Mouse (Mus musculus): Measurements from ENCODE around the gene Galnt16. TPM values are rescaled to one million over a fixed set of nuclear protein-coding genes. Genes with fewer than 3 reads are reported as not detected.

Galnt16 gene
- total RNA-seq, 2 experiments from 2014 or later, result not detected

DNA sequence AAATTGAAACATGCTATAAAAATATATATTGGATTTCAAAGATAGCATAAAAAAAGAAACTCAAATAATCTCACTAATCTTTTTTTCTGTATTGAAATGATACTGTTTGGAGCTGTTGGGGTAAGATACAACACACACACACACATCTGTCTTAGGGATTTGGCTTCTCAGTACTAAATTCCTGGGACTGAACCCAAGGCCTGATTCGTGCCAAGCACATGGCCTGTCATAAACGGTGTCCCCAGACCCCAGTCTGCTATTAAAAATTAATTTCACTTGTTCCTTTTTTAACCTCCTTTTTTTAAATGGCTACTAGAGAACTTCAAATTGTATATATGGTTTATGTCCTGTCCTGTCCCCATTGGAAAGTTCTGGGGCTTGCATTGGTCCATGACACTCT lies 12.0 kb downstream of the Galnt16 start:
- no peak for ATAC-seq (replicated peaks; ENCODE audit: poor library complexity)

GRCm38 (mm10) chr12:80530630-80531029 lies 12.6 kb downstream of the Galnt16 start:
- ATAC-seq (replicated peaks; ENCODE audit: poor library complexity), result no peak

GRCm38 (mm10) chr12:80531585-80531984 lies 13.5 kb downstream of the Galnt16 start:
- no peak for ATAC-seq (replicated peaks; ENCODE audit: poor library complexity)

DNA sequence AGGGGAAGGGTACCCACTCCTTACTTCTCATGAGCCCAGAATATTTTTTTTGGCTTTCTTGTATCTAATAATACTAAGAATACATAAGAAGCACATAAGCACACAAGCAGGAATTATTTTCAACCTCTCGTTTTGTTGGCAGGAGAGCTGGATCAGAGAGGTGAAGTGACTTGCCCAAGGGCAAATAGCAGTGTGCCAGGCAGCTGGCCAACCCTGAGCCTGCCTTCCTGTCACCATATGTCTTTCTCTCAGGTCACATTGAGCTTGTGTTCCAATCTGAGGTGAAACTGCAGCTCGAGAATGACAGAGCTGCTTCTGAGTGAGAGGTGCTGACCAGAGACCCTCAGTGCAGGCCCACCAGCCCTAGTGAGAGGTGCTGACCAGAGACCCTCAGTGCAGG lies 15.8 kb downstream of the Galnt16 start:
- ATAC-seq (replicated peaks; ENCODE audit: poor library complexity), result no peak

DNA sequence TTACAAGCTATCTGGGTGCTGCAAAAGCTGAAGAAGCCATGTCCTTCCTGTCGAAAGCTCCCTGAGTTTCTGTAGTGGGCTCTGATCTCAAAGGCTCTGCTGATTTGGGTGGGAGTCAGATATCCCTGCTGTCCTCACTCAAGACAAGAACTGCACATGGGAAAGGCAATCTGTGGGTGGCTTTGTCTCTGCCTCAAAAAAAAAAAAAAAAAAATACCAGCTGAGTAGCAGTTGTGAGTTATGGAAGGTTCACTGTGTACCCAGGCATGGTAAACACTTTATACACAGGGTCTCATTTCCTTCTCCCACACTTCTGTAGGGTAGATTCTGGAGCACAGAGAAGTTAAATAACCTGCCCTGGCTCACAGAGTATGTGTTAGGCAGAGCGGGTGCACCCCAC lies 19.2 kb downstream of the Galnt16 start:
- ATAC-seq (replicated peaks; ENCODE audit: poor library complexity), result no peak

- ATAC-seq (replicated peaks; ENCODE audit: poor library complexity), result no peak
These were observed 20.2 kb downstream of the Galnt16 start for GRCm38 (mm10) chr12:80538311-80538710.

GRCm38 (mm10) chr12:80545310-80545709 lies 27.2 kb downstream of the Galnt16 start:
- ATAC-seq (replicated peaks; ENCODE audit: poor library complexity), result no peak

GRCm38 (mm10) chr12:80549646-80550045 lies 31.6 kb downstream of the Galnt16 start:
- ATAC-seq (replicated peaks; ENCODE audit: poor library complexity), result no peak

DNA sequence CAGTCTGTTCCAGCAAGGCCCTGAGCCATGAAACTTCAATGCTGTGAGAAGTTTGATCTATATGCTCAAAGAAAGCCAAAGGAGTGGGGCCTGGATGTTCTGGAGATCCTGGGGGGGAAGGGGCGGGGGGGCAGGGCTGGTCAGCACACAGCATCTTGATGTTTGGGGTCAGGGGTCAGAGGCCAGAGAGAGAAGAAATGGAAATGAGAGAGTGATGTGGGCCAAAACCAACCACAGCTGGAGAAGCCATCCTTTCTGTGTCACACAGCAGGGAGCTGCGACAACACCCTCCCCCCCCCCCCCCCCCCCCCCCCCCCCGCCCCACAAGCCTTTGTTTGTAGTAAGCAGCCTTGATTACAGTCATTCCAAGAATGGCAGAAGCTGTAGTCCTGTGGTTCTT lies 35.1 kb downstream of the Galnt16 start:
- no peak for ATAC-seq (replicated peaks; ENCODE audit: poor library complexity)

DNA sequence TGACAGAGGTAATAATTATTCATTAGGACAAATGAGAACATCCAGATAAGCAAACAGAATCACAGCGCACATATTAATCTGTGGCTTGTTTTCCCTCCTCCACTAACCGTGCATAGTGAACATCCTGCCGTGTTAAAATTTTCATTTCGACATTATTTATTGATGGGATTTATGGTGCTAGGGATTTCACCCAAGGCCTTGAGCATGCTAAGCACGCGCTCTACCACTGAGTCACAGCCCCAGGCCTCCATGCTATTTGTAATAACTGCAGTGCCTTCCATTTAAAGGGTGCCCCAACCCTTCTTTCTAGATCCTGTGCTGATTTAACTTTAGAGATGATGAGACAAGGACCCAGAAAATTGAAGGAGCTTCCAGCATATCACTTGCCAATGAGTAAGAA lies 36.2 kb downstream of the Galnt16 start:
- ATAC-seq (replicated peaks; ENCODE audit: poor library complexity), result no peak

DNA sequence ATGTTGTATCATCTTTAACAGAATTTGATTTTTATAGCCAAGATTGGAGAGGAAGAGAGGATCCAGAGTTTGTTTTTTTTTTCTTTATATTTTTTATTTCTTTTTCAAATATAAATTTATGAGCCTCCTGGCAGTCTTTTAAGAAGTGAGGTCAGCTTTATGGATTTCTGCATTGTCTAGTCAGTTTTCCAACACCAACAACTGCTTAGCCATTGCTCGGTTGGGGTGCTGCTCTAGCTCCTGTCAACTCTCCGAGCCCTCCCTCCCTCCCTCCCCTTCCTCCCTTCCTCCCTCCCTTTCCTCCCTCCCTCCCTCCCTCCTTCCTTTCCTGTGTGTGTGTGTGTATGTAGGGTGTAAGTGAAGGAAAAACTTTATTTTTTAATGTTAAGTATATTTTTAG lies 43.8 kb downstream of the Galnt16 start:
- ATAC-seq (replicated peaks; ENCODE audit: poor library complexity), result no peak

DNA sequence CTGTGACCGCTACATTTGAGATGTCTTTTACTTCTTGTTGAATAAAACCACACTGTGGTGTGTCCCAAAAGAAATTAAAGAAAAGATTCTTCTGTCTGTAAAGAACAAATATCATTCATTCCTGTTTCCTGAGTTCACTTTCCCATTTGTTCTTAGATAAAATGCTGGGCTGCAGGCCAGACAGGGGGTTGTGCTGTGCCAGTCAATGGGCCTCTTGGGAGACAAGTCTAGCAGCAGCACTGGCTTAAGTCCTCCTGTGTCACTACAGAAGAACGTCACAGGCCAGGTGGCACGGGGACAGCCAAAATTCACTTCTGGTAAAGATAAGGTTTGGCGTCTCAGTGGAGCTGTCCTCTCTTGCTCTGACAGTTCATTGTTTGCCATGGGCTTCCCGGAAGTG lies 44.7 kb downstream of the Galnt16 start:
- no peak for ATAC-seq (replicated peaks; ENCODE audit: poor library complexity)

- no peak for ATAC-seq (replicated peaks; ENCODE audit: poor library complexity)
These were observed 46.9 kb downstream of the Galnt16 start for GRCm38 (mm10) chr12:80564990-80565389.

DNA sequence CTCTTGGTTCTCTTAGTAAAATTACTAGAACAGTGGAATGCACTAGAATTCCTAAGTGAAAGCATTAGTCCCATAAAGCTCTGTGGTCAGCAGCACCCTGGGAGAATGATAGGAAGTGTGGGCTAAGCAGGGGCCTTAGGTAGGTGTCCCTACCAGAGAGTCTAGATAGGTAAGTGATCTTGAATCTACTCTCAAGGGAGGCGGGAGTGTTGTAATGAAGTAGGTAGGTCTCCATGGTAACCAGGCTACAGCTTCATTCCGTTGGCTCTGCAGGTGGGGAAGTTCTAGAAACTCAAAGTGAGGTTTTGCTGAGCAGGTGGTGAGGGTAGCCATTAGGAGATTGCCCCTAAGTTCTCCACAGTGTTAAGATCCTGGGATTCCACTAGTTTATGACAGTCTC lies 47.7 kb downstream of the Galnt16 start:
- no peak for ATAC-seq (replicated peaks; ENCODE audit: poor library complexity)

DNA sequence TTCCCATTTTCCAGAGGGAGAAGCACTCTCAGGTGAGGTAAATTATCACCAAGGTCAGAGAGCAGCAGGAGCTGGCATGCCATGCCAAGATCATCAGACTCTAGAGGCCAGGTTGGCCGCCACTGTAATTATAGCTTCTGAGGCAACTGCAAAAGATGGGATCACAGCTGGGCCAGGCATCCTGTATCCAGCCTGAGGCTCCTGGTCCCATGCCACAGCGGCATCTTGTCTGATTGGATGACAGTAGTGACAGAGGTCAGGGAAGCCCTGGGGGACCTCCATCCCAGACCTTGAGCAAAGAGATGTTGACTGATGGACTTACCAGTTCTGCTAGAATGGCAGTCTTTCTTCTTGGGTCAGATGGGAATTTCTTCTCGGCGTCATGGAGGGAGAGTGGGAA lies 48.4 kb downstream of the Galnt16 start:
- ATAC-seq (replicated peaks; ENCODE audit: poor library complexity), result no peak

- ATAC-seq (replicated peaks; ENCODE audit: poor library complexity), result no peak
These were observed 49.3 kb downstream of the Galnt16 start for GRCm38 (mm10) chr12:80567375-80567774.

DNA sequence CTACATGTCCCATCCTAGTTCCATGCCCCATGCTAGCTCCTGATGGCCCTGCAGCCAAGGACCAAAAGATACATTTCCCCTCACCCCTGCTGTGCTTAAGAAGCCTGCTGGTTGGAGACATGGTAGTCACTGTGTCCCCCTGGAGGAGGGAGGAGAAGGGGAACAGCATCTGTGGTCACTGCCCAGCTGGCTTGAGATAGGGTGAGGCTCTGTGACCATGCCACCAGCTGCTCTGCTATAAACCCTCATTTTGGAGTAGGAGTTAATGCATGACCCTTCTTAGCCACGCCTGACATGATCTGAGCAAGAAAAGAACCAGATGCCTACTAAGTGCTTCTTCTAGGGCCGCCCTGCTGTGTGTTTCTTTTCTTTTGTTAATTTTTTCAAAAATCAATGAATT lies 51.5 kb downstream of the Galnt16 start:
- ATAC-seq (replicated peaks; ENCODE audit: poor library complexity), result no peak

GRCm38 (mm10) chr12:80574318-80574717 lies 56.2 kb downstream of the Galnt16 start:
- ATAC-seq (replicated peaks; ENCODE audit: poor library complexity), result no peak

DNA sequence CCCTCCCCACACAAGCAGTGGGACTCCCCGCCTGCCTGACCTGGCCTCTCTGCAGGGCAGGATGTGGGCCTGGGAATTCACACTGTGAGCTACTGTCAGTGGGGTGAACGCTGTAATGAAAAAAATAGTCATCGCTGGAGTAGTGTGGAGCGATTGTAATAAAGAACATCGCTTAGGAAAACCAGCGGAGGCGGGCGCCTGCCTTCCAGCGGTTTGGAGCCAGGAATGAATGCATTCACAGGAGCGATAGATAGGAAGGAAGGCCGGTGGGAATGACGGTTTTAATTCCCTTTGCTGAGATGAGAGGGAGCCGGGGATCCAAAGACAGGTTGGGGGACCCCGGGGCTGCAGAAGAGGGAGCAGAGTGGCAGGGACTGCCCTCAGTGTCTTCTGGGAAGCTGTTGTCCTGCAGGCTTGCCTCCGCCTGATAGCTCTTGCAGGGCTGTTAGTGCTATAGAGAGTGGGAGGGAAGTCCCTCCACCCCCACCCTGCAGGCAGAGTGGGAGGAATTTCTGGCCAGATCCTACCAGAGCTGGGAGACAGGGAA lies 56.8 kb downstream of the Galnt16 start:
- no peak for ATAC-seq (replicated peaks; ENCODE audit: poor library complexity)

DNA sequence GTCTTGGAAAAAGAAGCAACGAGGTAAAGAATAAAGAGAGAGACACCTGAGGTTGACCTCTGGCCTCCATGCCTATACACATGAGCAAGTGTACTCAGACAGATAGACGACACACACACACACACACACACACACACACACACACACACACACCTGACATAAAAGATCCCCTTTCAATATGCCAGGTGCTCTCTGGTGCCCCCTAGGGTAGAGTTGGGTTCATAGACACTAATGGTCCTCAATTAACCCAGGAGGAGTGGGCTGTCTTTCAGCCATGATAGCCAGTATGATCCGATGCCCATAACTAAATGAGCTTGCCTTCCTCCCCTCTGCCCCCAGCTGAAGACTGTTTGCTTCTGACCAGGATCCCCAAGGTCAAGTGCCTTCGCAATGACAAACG lies 59.0 kb downstream of the Galnt16 start:
- ATAC-seq (replicated peaks; ENCODE audit: poor library complexity), result peak; percentile 48

- no peak for ATAC-seq (replicated peaks; ENCODE audit: poor library complexity)
These were observed 63.3 kb downstream of the Galnt16 start for GRCm38 (mm10) chr12:80581357-80581756.

GRCm38 (mm10) chr12:80584973-80585372 lies 66.9 kb downstream of the Galnt16 start:
- ATAC-seq (replicated peaks; ENCODE audit: poor library complexity), result 0 out of 2 replicates have a peak, but pooled peaks have one; percentile 42

DNA sequence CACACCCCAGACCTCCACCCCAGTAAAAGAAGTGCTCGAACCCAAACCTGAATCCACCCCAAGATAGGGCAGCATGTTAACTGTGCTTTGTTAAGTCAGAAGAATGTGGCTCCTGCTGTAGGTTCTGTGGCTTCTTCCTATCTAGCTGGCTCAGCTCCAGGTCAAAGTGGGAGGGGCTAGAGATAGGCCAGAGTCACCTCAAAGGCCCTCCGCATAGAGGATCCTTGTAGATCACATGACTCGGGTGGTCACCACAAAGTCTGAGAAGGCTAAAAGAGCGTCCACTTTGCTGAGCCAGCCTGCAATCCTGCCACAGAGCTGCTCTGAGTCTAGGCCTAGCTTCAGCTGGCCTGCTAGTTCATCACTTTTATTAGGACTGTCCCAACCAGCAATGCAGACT lies 76.1 kb downstream of the Galnt16 start:
- ATAC-seq (replicated peaks; ENCODE audit: poor library complexity), result peak; percentile 68

- no peak for ATAC-seq (replicated peaks; ENCODE audit: poor library complexity)
These were observed 76.7 kb downstream of the Galnt16 start for GRCm38 (mm10) chr12:80594781-80595180.

Data from megakaryocyte progenitor cell, adult 5-6 weeks (primary cell).